ENCODE assay signal across 17 mouse cellular contexts in the genomic region with DNA sequence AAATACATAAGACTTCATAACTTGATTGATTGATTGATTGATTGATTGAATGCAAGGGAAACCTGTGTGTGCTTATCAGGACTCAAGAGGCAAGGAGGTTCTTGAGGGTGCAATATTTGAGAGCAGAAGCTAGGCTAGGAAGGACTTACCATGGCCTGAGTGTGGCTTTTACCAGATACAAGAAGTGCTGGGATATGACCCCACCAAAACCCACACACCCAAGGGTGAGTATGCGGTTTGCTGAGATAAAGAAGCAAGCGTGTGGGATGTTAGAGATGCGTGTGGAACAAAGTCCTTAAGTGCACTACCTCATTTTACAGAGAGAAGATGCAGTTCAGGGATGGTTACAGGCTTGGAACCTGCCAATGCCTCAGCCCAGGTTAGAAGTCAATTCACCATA. TPM values are rescaled to one million over a fixed set of nuclear protein-coding genes. Genes with fewer than 3 reads are reported as not detected.
DNase-seq lines count a peak whose midpoint lies in the region; ATAC-seq and TF ChIP-seq lines count a peak whose summit lies in the region.
"Had no signal": no experiment of that assay in that cellular context is flagged by ENCODE, and none has a peak within 500 bp of the region (broad histone marks: within the 10 kb centered on the region; RNA-seq: fewer than 3 reads in every experiment).

No protein-coding gene starts in this region.

- TF ChIP-seq POLR2A in thymus, adult 2 months (IDR thresholded peaks at IDR 0.05; ENCODE audit: control insufficient read depth, extremely low read depth, insufficient read depth, low read length, poor library complexity), result no peak

- ATAC-seq in common myeloid progenitor, adult 5-6 weeks (replicated peaks; ENCODE audit: low read depth, poor library complexity, severe bottlenecking), result 0 out of 2 replicates have a peak, but pooled peaks have one; percentile 24
- ATAC-seq in liver, postnatal 0 days, result peak; percentile 57
- ATAC-seq: forebrain, embryonic 14.5 days had no signal

- H3K27me3 ChIP-seq in liver, postnatal 0 days (ENCODE audit: insufficient read depth, low read length), result no peaks in the 10 kb centered on the region
- H3K27me3 ChIP-seq in thymus, adult 2 months (ENCODE audit: control insufficient read depth, insufficient read depth, low read length), result no peaks in the 10 kb centered on the region
- H3K27me3 ChIP-seq: embryonic facial prominence, embryonic 12.5 days; heart, embryonic 13.5 days; hindbrain, embryonic 15.5 days had no signal

- TF ChIP-seq CTCF in liver, postnatal 0 days (IDR thresholded peaks at IDR 0.05; ENCODE audit: low read depth), result no peak
- no peak for TF ChIP-seq CTCF in gastrocnemius, adult 2 months (IDR thresholded peaks at IDR 0.05)
- no peak for TF ChIP-seq CTCF in thymus, adult 2 months (IDR thresholded peaks at IDR 0.05; ENCODE audit: borderline replicate concordance, control insufficient read depth, extremely low read depth, insufficient read depth, low read length, poor library complexity)

- no peak overlapping the region for H3K27ac ChIP-seq in liver, postnatal 0 days (ENCODE audit: low read depth)
- no peak overlapping the region for H3K27ac ChIP-seq in gastrocnemius, adult 2 months
- no peak overlapping the region for H3K27ac ChIP-seq in thymus, adult 2 months (ENCODE audit: control insufficient read depth, insufficient read depth, low read length)
- H3K27ac ChIP-seq: embryonic facial prominence, embryonic 12.5 days; heart, embryonic 13.5 days; hindbrain, embryonic 15.5 days had no signal

- no peak overlapping the region for H3K4me2 ChIP-seq in liver, postnatal 0 days (ENCODE audit: low read depth, low read length)
- H3K4me2 ChIP-seq: embryonic facial prominence, embryonic 12.5 days; heart, embryonic 13.5 days; hindbrain, embryonic 15.5 days had no signal

- H3K9me3 ChIP-seq in liver, postnatal 0 days (ENCODE audit: low read length), result no peaks in the 10 kb centered on the region
- H3K9me3 ChIP-seq: embryonic facial prominence, embryonic 12.5 days; heart, embryonic 13.5 days; hindbrain, embryonic 15.5 days had no signal

- no peak overlapping the region for H3K4me3 ChIP-seq in liver, postnatal 0 days (ENCODE audit: low read depth, low read length)
- H3K4me3 ChIP-seq in gastrocnemius, adult 2 months, result no peak overlapping the region
- no peak overlapping the region for H3K4me3 ChIP-seq in thymus, adult 2 months (ENCODE audit: control insufficient read depth, insufficient read depth, low read length)
- H3K4me3 ChIP-seq: embryonic facial prominence, embryonic 12.5 days; heart, embryonic 13.5 days; hindbrain, embryonic 15.5 days had no signal

- H3K36me3 ChIP-seq in liver, postnatal 0 days (replicated peaks; ENCODE audit: insufficient read depth, low read length), result no peaks in the 10 kb centered on the region
- no peaks in the 10 kb centered on the region for H3K36me3 ChIP-seq in thymus, adult 2 months (ENCODE audit: control insufficient read depth, insufficient read depth, low read length)
- H3K36me3 ChIP-seq: embryonic facial prominence, embryonic 12.5 days; heart, embryonic 13.5 days; hindbrain, embryonic 15.5 days had no signal

- DNase-seq in spleen, postnatal 36 days (ENCODE audit: low spot score in 2 of 2), result peak; percentile 2 to 45
- DNase-seq in spleen, postnatal 4 days (ENCODE audit: low spot score in 2 of 2), result no peak
- no peak for DNase-seq in liver, postnatal 0 days
- no peak for DNase-seq in cerebellum, postnatal 4 days (ENCODE audit: low spot score in 2 of 2)
- DNase-seq in gastrocnemius, adult 2 months, result no peak
- DNase-seq in thymus, adult 2 months, result no peak
- DNase-seq: adrenal gland, postnatal 10 days; cerebellum, adult 18-20 months; cerebellum, postnatal 10 days; gastrocnemius, postnatal 36 days; heart, adult 11 months; heart, postnatal 36 days had no signal

- intact Hi-C loops in gastrocnemius, adult 2 months (cut with DNase I), result no loop called here

- H3K9ac ChIP-seq in liver, postnatal 0 days (replicated peaks), result no peak overlapping the region
- H3K9ac ChIP-seq: embryonic facial prominence, embryonic 12.5 days; heart, embryonic 13.5 days; hindbrain, embryonic 15.5 days had no signal

- 56% methylated on average over 3 of the region's 3 CpGs for WGBS in liver, postnatal 0 days (ENCODE audit: insufficient replicate concordance)
- 96% methylated on average over 3 of the region's 3 CpGs for WGBS in thymus, adult 2 months

- H3K4me1 ChIP-seq in liver, postnatal 0 days (ENCODE audit: insufficient read depth), result no peaks in the 10 kb centered on the region
- no peaks in the 10 kb centered on the region for H3K4me1 ChIP-seq in thymus, adult 2 months (replicated peaks; ENCODE audit: control insufficient read depth, insufficient read depth, low read length)
- H3K4me1 ChIP-seq: embryonic facial prominence, embryonic 12.5 days; heart, embryonic 13.5 days; hindbrain, embryonic 15.5 days had no signal

- no peak for TF ChIP-seq EP300 in liver, postnatal 0 days (IDR thresholded peaks at IDR 0.05; ENCODE audit: low read depth)

RNA-seq across cellular contexts. Expression of a gene that starts 41.0 kb away (rescaled TPM):
- total RNA-seq in common myeloid progenitor, adult 5-6 weeks (2017), result 6.5 and 9.6 TPM in 2 replicates
- 1.6 and 2.0 TPM in 2 replicates for polyA plus RNA-seq in liver, postnatal 0 days (2015; fragmentation: Nextera tagmentation; extraction: Ambion mirVana)
- 1 to 10 TPM; 7.4 to 7.8 TPM for total RNA-seq in gastrocnemius, adult 2 months (2021)
- polyA plus RNA-seq in thymus, adult 2 months (2012; rRNA removed), result 1.4 and 1.9 TPM in 2 replicates

Comparison
In these comparisons a context has a peak if more than half of its experiments do, and no peak if none do; other contexts are left out.
1. DNase-seq: peak in spleen, postnatal 36 days (2 of 2); none in spleen, postnatal 4 days (0 of 2), liver, postnatal 0 days (single experiment), cerebellum, postnatal 4 days (0 of 2), gastrocnemius, adult 2 months (single experiment) and thymus, adult 2 months (single experiment).